Mouse (Mus musculus): ENCODE measurements around the gene Gm11213. TPM values are rescaled to one million over a fixed set of nuclear protein-coding genes. Genes with fewer than 3 reads are reported as not detected.

Gm11213 gene
- total and polyA plus RNA-seq, 2 experiments, result not detected

DNA sequence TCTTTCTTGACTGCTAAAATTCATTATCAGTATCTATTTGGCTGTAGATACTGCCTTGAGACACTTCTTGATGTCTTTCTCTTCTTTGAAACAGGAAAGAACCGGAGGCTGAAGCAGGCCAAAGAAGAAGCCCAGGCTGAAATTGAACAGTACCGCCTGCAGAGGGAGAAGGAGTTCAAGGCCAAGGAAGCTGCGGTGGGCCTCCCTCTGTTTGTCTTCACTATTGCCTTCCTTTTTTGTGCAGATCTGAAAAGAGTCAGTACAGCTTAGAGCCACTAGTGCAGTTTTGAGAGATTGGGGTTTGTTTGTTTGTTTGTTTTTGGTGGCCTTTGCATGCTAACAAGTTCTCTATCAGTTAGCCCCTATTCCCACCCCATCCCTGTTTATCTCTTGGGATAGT is 56.6 kb downstream of the Gm11213 start:
- Histone ChIP-seq H3K4me3 (ENCODE audit: insufficient read depth, low read depth, low read length) (no peak overlapping the region), H3K79me2 (ENCODE audit: control insufficient read depth, insufficient read depth, low read length) (peaks cover 12% of the 10 kb centered on the region; the same call in 1 of the 2 replicates), H3K36me3 (ENCODE audit: control insufficient read depth, insufficient read depth, low read length) (peaks cover 41% of the 10 kb centered on the region), H3K9ac (ENCODE audit: low read depth, low read length) (no peak overlapping the region), H3K4me1 (ENCODE audit: control insufficient read depth, insufficient read depth, low read length) (peaks cover 25% of the 10 kb centered on the region), H3K27me3 (ENCODE audit: control insufficient read depth, insufficient read depth, low read length) (no peaks in the 10 kb centered on the region), H3K27ac (replicated peaks; ENCODE audit: insufficient read depth, low read depth, low read length) (no peak overlapping the region)
- DNase-seq (ENCODE audit: extremely low read depth, low read depth, low spot score), result no peak
- TF ChIP-seq CTCF (IDR thresholded peaks at IDR 0.05; ENCODE audit: low read depth, low read length) (no peak), POLR2A (IDR thresholded peaks at IDR 0.05; ENCODE audit: extremely low read depth, insufficient read depth, low read length) (no peak)
- 73% methylated on average over 3 of the region's 3 CpGs for WGBS

DNA sequence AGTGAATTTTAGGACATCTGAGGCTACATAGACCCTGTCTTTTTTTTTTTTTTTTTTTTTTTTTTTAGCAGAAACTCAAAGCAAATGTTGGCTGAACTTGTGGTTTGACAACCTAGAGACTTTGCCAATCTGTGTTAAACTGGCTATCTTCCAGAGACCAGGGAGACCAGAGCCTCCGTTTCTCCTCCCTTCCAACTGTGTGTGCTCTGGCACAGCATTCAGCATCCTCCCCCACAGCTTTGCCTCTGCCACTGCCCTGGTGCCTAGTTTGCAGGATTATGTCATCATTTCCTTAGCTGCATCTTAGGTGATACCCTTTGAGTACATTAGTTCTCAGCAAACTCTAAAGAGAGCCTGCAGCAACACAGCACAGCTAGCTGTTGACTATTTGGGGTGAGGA is 57.3 kb downstream of the Gm11213 start:
- Histone ChIP-seq H3K27me3 (ENCODE audit: control insufficient read depth, insufficient read depth, low read length) (no peaks in the 10 kb centered on the region), H3K27ac (replicated peaks; ENCODE audit: insufficient read depth, low read depth, low read length) (no peak overlapping the region), H3K36me3 (ENCODE audit: control insufficient read depth, insufficient read depth, low read length) (peaks cover 38% of the 10 kb centered on the region), H3K4me3 (ENCODE audit: insufficient read depth, low read depth, low read length) (no peak overlapping the region), H3K9ac (ENCODE audit: low read depth, low read length) (no peak overlapping the region), H3K79me2 (ENCODE audit: control insufficient read depth, insufficient read depth, low read length) (peaks cover 12% of the 10 kb centered on the region; the same call in 1 of the 2 replicates), H3K4me1 (ENCODE audit: control insufficient read depth, insufficient read depth, low read length) (peaks cover 21% of the 10 kb centered on the region)
- WGBS, result 4% methylated on average over 1 of the region's 1 CpGs
- TF ChIP-seq CTCF (IDR thresholded peaks at IDR 0.05; ENCODE audit: low read depth, low read length) (no peak), POLR2A (IDR thresholded peaks at IDR 0.05; ENCODE audit: extremely low read depth, insufficient read depth, low read length) (no peak)
- DNase-seq (ENCODE audit: extremely low read depth, low read depth, low spot score), result peak; percentile 91

Other genes starting within 250 kb of the Gm11213 start
- 1.1 and 14.1 TPM in 2 replicates for gene Orm3, start 249.1 kb downstream of the Gm11213 start, total RNA-seq (2014; rRNA removed)
- 7.3 and 11.4 TPM in 2 replicates for gene Orm3, start 249.1 kb downstream of the Gm11213 start, polyA plus RNA-seq (2012; rRNA removed)
- 27.0 and 55.0 TPM in 2 replicates for gene Orm2, start 242.8 kb downstream of the Gm11213 start, total RNA-seq (2014; rRNA removed)
- 66.8 and 86.8 TPM in 2 replicates for gene Orm2, start 242.8 kb downstream of the Gm11213 start, polyA plus RNA-seq (2012; rRNA removed)
- gene Akna, start 201.9 kb downstream of the Gm11213 start, total RNA-seq (2014; rRNA removed), result 1.0 and 1.4 TPM in 2 replicates
- 1.1 and 1.6 TPM in 2 replicates for gene Akna, start 201.9 kb downstream of the Gm11213 start, polyA plus RNA-seq (2012; rRNA removed)
- gene Whrn, start 109.3 kb downstream of the Gm11213 start, total RNA-seq (2014; rRNA removed), result 0.20 and 0.37 TPM in 2 replicates
- 0.87 and 0.89 TPM in 2 replicates for gene Whrn, start 109.3 kb downstream of the Gm11213 start, polyA plus RNA-seq (2012; rRNA removed)
- gene Atp6v1g1, start 60.5 kb downstream of the Gm11213 start, total RNA-seq (2014; rRNA removed), result 79.7 and 82.6 TPM in 2 replicates
- gene Atp6v1g1, start 60.5 kb downstream of the Gm11213 start, polyA plus RNA-seq (2012; rRNA removed), result 31.6 and 33.4 TPM in 2 replicates
- 2.9 and 4.4 TPM in 2 replicates for gene Tmem268, start 46.5 kb downstream of the Gm11213 start, total RNA-seq (2014; rRNA removed)
- gene Tmem268, start 46.5 kb downstream of the Gm11213 start, polyA plus RNA-seq (2012; rRNA removed), result 4.0 and 4.7 TPM in 2 replicates
- gene Tex48, start 17.2 kb upstream of the Gm11213 start, total RNA-seq (2014; rRNA removed), result not detected in 2 replicates
- gene Tex48, start 17.2 kb upstream of the Gm11213 start, polyA plus RNA-seq (2012; rRNA removed), result not detected in 2 replicates
- gene Gm11214, start 58.1 kb upstream of the Gm11213 start, total RNA-seq (2014; rRNA removed), result not detected in 2 replicates
- not detected in 2 replicates for gene Gm11214, start 58.1 kb upstream of the Gm11213 start, polyA plus RNA-seq (2012; rRNA removed)
- 0.28 and 0.40 TPM in 2 replicates for gene Tnfsf15, start 139.9 kb upstream of the Gm11213 start, total RNA-seq (2014; rRNA removed)
- not detected in 2 replicates for gene Tnfsf15, start 139.9 kb upstream of the Gm11213 start, polyA plus RNA-seq (2012; rRNA removed)

Measured in liver, adult 2 months (tissue).